Mouse (Mus musculus) liver, adult (tissue): ENCODE data around the gene Gfod2.

Experiments
- GATA4 ChIP-seq: IDR thresholded peaks from 2 replicates; pipeline ENCODE4 v1.6.1; 2014; ENCODE audit warnings: mild to moderate bottlenecking, low read length; ENCODE audit not compliant: insufficient replicate concordance

Gene Gfod2

GRCm38 (mm10) chr8:105700566-105700965 is 57.9 kb downstream of the Gfod2 start:
- TF ChIP-seq GATA4: no peak

GRCm38 (mm10) chr8:105699488-105700215 is 58.8 kb downstream of the Gfod2 start:
- TF ChIP-seq GATA4: no peak

GRCm38 (mm10) chr8:105698734-105699133 is 59.7 kb downstream of the Gfod2 start:
- TF ChIP-seq GATA4: no peak

GRCm38 (mm10) chr8:105697196-105697780 is 61.2 kb downstream of the Gfod2 start:
- TF ChIP-seq GATA4: no peak

GRCm38 (mm10) chr8:105695080-105695780 is 63.2 kb downstream of the Gfod2 start:
- no peak for TF ChIP-seq GATA4

GRCm38 (mm10) chr8:105694051-105694799 is 64.2 kb downstream of the Gfod2 start:
- no peak for TF ChIP-seq GATA4

GRCm38 (mm10) chr8:105693648-105694047 is 64.8 kb downstream of the Gfod2 start:
- no peak for TF ChIP-seq GATA4

GRCm38 (mm10) chr8:105692449-105693182 is 65.8 kb downstream of the Gfod2 start:
- TF ChIP-seq GATA4: no peak

- TF ChIP-seq GATA4: no peak
These were observed 67.5 kb downstream of the Gfod2 start for GRCm38 (mm10) chr8:105690978-105691377.

GRCm38 (mm10) chr8:105689983-105690360 is 68.5 kb downstream of the Gfod2 start:
- no peak for TF ChIP-seq GATA4

GRCm38 (mm10) chr8:105689256-105689982 is 69.0 kb downstream of the Gfod2 start:
- TF ChIP-seq GATA4: no peak

GRCm38 (mm10) chr8:105688242-105688752 is 70.2 kb downstream of the Gfod2 start:
- TF ChIP-seq GATA4: no peak

- no peak for TF ChIP-seq GATA4
These were observed 71.0 kb downstream of the Gfod2 start for GRCm38 (mm10) chr8:105687512-105687911.

- no peak for TF ChIP-seq GATA4
These were observed 71.9 kb downstream of the Gfod2 start for GRCm38 (mm10) chr8:105686551-105686950.
